Mouse (Mus musculus) small intestine, adult 2 months (tissue): ENCODE data around the gene Fam193a. TPM values are rescaled to one million over a fixed set of nuclear protein-coding genes. Genes with fewer than 3 reads are reported as not detected.

Experiments used
- H3K27ac ChIP-seq: fragments of 200-500 bp; 2 replicates; pipeline ENCODE4 v1.5.1; 2012; ENCODE audit warnings: low read depth, low read length, control low read depth, inconsistent platforms; ENCODE audit not compliant: insufficient read depth
- H3K27me3 ChIP-seq: fragments of 200-500 bp; 2 replicates; pipeline ENCODE4 v1.6.1; 2012; ENCODE audit warnings: mild to moderate bottlenecking, moderate library complexity, low read length, inconsistent platforms; ENCODE audit not compliant: control insufficient read depth, insufficient read depth
- H3K36me3 ChIP-seq: fragments of 200-500 bp; 2 replicates; pipeline ENCODE4 v1.6.1; 2012; ENCODE audit warnings: mild to moderate bottlenecking, low read length, control low read depth, inconsistent platforms; ENCODE audit not compliant: control insufficient read depth, insufficient read depth
- H3K4me1 ChIP-seq: fragments of 200-500 bp; 2 replicates; pipeline ENCODE4 v1.6.1; 2012; ENCODE audit warnings: low read length, inconsistent platforms, mixed read lengths; ENCODE audit not compliant: control insufficient read depth, insufficient read depth, insufficient read length
- H3K4me3 ChIP-seq: fragments of 200-500 bp; 2 replicates; pipeline ENCODE4 v1.5.1; 2012; ENCODE audit warnings: low read depth, mild to moderate bottlenecking, control low read depth, inconsistent platforms, low read length, moderate library complexity
- CTCF ChIP-seq: fragments of 200-500 bp; IDR thresholded peaks from 2 replicates; pipeline ENCODE4 v1.5.1; 2012; ENCODE audit warnings: low read depth, mild to moderate bottlenecking, control low read depth, inconsistent platforms, low read length, moderate library complexity, mixed read lengths; ENCODE audit not compliant: insufficient replicate concordance, insufficient read length; ENCODE audit errors: extremely low read depth
- POLR2A ChIP-seq: fragments of 200-500 bp; IDR thresholded peaks from 2 replicates; pipeline ENCODE4 v1.6.1; 2012; ENCODE audit warnings: low read depth, mild to moderate bottlenecking, control low read depth, inconsistent platforms, low read length, moderate library complexity
- WGBS: fragments of 180-500 bp; shearing (Covaris S2); methylation state at CpG from one replicate; pipeline ENCODE4 v1.1.7; 2018; 5-methylcytosine and 5-hydroxymethylcytosine counted together
- polyA plus RNA-seq: library from polyadenylated mRNA; depleted of rRNA; stranded (reverse); fragments of >200 nt; gene quantifications from 2 replicates; pipeline ENCODE4 v1.2.3, GENCODE M21; 2012

Gene Fam193a
- polyA plus RNA-seq, 1 experiment: 30.9 TPM

DNA sequence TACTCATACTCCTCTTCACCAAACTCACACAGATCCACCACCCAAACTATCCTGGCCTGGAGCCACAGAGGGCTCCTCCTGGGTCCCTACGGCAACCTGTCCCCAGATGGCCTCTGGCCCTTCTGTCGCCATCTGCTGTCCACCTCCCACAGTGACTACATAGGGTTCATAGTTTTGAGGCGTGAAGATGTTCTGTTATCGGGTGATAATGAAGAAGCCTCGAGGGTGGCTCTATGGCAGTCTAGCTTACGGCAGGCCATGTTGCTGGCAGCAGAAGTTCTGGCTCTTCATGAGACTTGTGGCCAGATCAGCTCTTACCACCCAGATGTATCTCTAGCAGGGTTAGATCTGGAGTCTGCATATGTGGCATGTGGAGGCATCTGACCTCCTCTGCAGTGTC lies 133.1 kb downstream of the Fam193a start:
- Histone ChIP-seq H3K4me1 (no peaks in the 10 kb centered on the region), H3K4me3 (no peak overlapping the region), H3K36me3 (peaks cover 15% of the 10 kb centered on the region), H3K27me3 (no peaks in the 10 kb centered on the region), H3K27ac (no peak overlapping the region)
- WGBS: 81% methylated on average over 6 of the region's 6 CpGs
- no peak for TF ChIP-seq CTCF
- TF ChIP-seq POLR2A: no peak

DNA sequence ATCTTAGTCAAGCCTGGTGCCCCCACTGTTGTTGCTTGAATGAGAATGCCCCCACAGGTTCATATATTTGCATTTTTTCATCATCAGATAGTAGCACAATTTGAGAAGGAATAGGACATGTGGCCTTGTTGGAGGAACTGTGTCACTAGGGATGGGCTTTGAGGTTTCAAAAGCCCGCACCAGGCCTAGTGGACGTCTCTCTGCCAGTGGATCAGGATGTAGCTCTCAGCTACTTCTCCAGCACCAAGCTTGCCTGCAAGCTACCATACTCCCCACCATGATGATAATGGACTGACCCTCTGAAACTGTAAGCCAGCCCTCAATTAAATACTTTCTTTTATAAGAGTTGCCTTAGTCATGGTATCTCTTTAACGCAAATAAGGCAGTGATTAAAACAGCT lies 142.8 kb downstream of the Fam193a start:
- TF ChIP-seq POLR2A: no peak
- TF ChIP-seq CTCF: no peak
- Histone ChIP-seq H3K36me3 (no peaks in the 10 kb centered on the region), H3K4me1 (peaks cover 5% of the 10 kb centered on the region; the same call in 1 of the 2 replicates), H3K27ac (no peak overlapping the region), H3K4me3 (no peak overlapping the region), H3K27me3 (no peaks in the 10 kb centered on the region)
- 92% methylated on average over 3 of the region's 3 CpGs for WGBS

DNA sequence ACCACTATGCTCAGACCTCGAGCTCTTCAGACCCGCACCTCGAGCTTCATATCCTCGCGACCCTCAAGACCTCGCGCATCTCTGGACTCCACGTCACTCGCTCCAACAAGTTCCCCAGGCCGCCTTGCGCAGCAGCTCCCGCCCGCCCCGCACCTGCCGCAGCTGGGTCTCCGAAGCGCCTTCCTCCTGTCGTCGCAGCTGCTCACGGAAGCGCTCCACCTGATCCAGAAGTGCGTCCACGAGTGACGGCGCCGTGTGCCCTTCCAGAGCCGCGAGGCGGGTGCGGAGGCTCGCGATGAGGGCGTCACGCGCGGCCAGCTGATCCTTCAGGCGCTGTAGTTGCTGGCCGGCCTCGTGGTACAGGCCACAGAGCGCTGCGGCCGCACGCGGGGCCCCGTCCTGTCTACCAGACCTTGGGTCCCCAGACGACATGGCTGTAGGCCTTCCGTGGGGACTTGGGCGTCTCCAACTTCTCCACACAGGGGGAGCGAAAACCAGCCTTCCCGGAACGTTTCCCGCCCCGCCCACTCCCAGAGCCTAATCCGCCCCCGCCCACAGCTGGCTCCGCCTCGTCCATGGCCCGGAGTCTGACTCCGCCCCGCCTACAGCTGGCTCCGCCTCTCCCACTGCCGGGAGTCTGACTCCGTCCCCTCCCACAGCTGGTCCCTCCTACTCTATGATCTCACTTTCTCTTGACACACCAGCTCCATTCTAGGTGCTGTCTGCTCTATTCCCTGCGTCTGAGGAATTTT lies 143.9 kb downstream of the Fam193a start, which contains the start of gene Tnip2:
Tnip2 (minus strand) TSS at position 526 of the 752 bp plus-strand sequence.
- Histone ChIP-seq H3K4me3 (peak within 1 kb of the TSS; percentile 81), H3K4me1 (peaks cover 5% of the 10 kb centered on the region; the same call in 1 of the 2 replicates), H3K36me3 (no peaks in the 10 kb centered on the region), H3K27me3 (no peaks in the 10 kb centered on the region), H3K27ac (peak within 1 kb of the TSS; percentile 44)
- under 1% methylated on average over 62 of the region's 64 CpGs for WGBS
- TF ChIP-seq POLR2A (peak; percentile 70), CTCF (no peak)

DNA sequence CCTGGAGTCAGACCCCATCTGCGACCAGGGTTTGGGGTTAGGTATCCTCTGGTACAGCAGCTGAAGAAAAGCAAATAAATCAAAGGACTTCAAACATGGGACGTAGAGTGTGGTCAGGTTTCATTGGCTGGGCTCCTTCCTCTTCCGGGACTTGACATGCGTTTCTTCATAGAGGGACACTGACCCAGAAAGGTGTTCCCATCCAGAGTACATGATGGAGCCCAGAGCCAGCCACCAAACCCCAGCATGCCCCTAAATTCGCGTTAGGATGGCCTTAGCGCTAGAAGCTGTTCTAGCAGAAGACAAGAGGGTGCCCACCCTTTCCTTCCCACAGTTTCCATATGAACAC lies 144.5 kb downstream of the Fam193a start:
- TF ChIP-seq POLR2A (no peak), CTCF (no peak)
- H3K4me1 ChIP-seq: peaks cover 5% of the 10 kb centered on the region; the same call in 1 of the 2 replicates
- no peaks in the 10 kb centered on the region for H3K27me3 ChIP-seq
- 9% methylated on average over 7 of the region's 7 CpGs for WGBS
- peak overlapping the region; percentile 30 for H3K27ac ChIP-seq
- peak overlapping the region; percentile 81 for H3K4me3 ChIP-seq
- no peaks in the 10 kb centered on the region for H3K36me3 ChIP-seq

GRCm38 (mm10) chr5:34515096-34515495 lies 145.4 kb downstream of the Fam193a start:
- H3K4me1 ChIP-seq: peaks cover 5% of the 10 kb centered on the region; the same call in 1 of the 2 replicates
- H3K36me3 ChIP-seq: no peaks in the 10 kb centered on the region
- H3K27ac ChIP-seq: no peak overlapping the region
- no peaks in the 10 kb centered on the region for H3K27me3 ChIP-seq
- H3K4me3 ChIP-seq: no peak overlapping the region
- TF ChIP-seq POLR2A: no peak
- no peak for TF ChIP-seq CTCF

DNA sequence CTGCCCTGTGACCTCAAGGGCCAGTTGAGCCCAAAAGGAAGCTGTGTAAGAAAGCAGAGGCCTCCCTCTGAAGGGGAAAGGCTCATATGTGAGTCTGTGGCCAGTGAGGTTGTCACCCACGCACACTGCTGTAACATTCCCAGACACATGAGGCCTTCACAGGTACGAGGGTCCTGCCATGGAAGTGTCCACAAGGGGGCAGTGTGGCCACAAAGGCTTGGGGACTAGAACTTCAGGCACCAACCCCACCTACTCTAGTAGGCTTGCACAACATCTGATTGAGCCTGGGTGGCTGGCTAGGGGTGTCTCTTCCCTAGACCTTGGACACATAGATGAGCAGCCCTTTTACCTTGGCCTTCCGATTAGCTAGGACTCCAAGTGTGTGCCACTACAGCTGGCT lies 148.2 kb downstream of the Fam193a start:
- H3K4me1 ChIP-seq: peaks cover 10% of the 10 kb centered on the region
- TF ChIP-seq CTCF (peak; percentile 90), POLR2A (no peak)
- no peaks in the 10 kb centered on the region for H3K36me3 ChIP-seq
- H3K4me3 ChIP-seq: no peak overlapping the region
- H3K27me3 ChIP-seq: no peaks in the 10 kb centered on the region
- WGBS: 23% methylated on average over 3 of the region's 3 CpGs
- H3K27ac ChIP-seq: no peak overlapping the region

DNA sequence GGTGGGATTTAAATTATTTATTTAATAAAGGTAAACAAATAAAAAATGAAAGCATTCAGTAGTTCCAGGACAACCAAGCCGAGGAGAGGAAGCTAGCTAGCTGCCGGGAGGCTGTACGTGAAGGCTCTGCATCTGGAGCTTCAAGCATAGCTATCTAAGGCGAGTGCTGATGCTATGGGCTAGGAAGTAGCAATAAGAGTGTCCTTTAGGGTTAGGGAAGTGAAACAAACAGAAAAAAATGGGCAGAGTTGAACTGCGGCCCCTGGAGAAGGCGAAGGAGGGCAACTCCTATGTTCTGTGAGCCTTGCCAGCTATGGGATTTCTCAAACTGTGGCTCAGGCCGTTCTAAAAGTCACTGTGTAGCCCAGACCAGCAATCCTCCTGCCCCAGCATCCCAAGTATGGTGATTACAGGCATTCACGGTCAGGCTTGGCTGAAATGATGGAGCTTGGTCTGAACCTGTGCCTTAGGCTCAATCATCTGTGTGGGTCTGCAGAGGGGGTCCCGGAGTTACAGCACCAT lies 149.7 kb downstream of the Fam193a start:
- peaks cover 6% of the 10 kb centered on the region for H3K4me1 ChIP-seq
- peak overlapping the region; percentile 44 for H3K27ac ChIP-seq
- no peak for TF ChIP-seq POLR2A
- no peak for TF ChIP-seq CTCF
- H3K36me3 ChIP-seq: no peaks in the 10 kb centered on the region
- 84% methylated on average over 9 of the region's 9 CpGs for WGBS
- no peak overlapping the region for H3K4me3 ChIP-seq
- no peaks in the 10 kb centered on the region for H3K27me3 ChIP-seq
